Comparison of ENCODE assay signal across 25 mouse cellular contexts in genomic region chr5:114563994-114564393, GRCm38 (mm10). TPM values are rescaled to one million over a fixed set of nuclear protein-coding genes. Genes with fewer than 3 reads are reported as not detected.
DNase-seq lines count a peak whose midpoint lies in the region; ATAC-seq and TF ChIP-seq lines count a peak whose summit lies in the region.
"Had no signal": no experiment of that assay in that cellular context is flagged by ENCODE, and none has a peak within 500 bp of the region (broad histone marks: within the 10 kb centered on the region; RNA-seq: fewer than 3 reads in every experiment).

No protein-coding gene starts in this region.

- no peak for TF ChIP-seq CTCF in CH12.LX (conservative IDR thresholded peaks at IDR 0.05 in 1 of 2, IDR thresholded peaks at IDR 0.05 in 1 of 2; ENCODE audit: low read depth in 2 of 2, low read length in 2 of 2)
- no peak for TF ChIP-seq CTCF in MEL (IDR thresholded peaks at IDR 0.05 in 2 of 3, conservative IDR thresholded peaks at IDR 0.05 in 1 of 3; ENCODE audit: control insufficient read depth in 1 of 3, insufficient read depth in 1 of 3, low read depth in 2 of 3, low read length in 3 of 3, poor library complexity in 1 of 3, severe bottlenecking in 1 of 3)
- no peak for TF ChIP-seq CTCF in layer of hippocampus, adult 2 months (conservative IDR thresholded peaks at IDR 0.05)

- DNase-seq in CH12.LX (ENCODE audit: extremely low read depth) (no peak), ES-E14 (ENCODE audit: low read depth, low spot score) (no peak), MEL (ENCODE audit: low read depth, low spot score) (peak; percentile 14), ZHBTc4 (ENCODE audit: low read depth, low spot score) (peak; percentile 57), liver (no peak)
- DNase-seq in layer of hippocampus, adult 2 months (ENCODE audit: low spot score in 2 of 2): no peak
- no peak for DNase-seq in ovary, postnatal 10 days (ENCODE audit: low spot score)
- DNase-seq: adrenal gland, adult 2 months; adrenal gland, adult 8-10 months; adrenal gland, postnatal 10 days; adrenal gland, postnatal 14 days; adrenal gland, postnatal 25 days; adrenal gland, postnatal 36 days; B cell, adult 2 months; cerebellum, adult 11 months; cerebellum, adult 11-12 months; cerebellum, adult 18-20 months; cerebellum, adult 2 months; cerebellum, adult 8-10 months; cerebellum, adult 9-10 months had no signal

- H3K4me1 ChIP-seq in CH12.LX (ENCODE audit: control insufficient read depth in 1 of 2, insufficient read depth in 2 of 2) (peaks cover 3 to 16% of the 10 kb centered on the region in 2 experiments; a peak in 2 of 4 replicates), ES-E14 (ENCODE audit: control insufficient read depth in 2 of 2, insufficient read depth in 2 of 2, low read length in 2 of 2, poor library complexity in 1 of 2) (peaks cover 0 to 23% of the 10 kb centered on the region in 2 experiments; a peak in 3 of 4 replicates), MEL (ENCODE audit: control insufficient read depth in 1 of 2, insufficient read depth in 2 of 2, low read length in 2 of 2) (peaks cover 0 to 25% of the 10 kb centered on the region in 2 experiments; a peak in 2 of 4 replicates)
- H3K4me1 ChIP-seq in intestine, embryonic 16.5 days (ENCODE audit: control insufficient read depth, insufficient read depth, low read length): peaks cover 32% of the 10 kb centered on the region

- no peaks in the 10 kb centered on the region for H3K79me2 ChIP-seq in CH12.LX (replicated peaks; ENCODE audit: control insufficient read depth, extremely low read depth, insufficient read depth, poor library complexity, severe bottlenecking)
- H3K79me2 ChIP-seq in MEL (ENCODE audit: control insufficient read depth, insufficient read depth, low read length, poor library complexity): no peaks in the 10 kb centered on the region

- dilution Hi-C loops in CH12.LX (cut with MboI; ENCODE audit: extremely low pct_ligation_motif_present, extremely low pct_unique_long_range_greater_than_20kb, low sequenced_read_pairs): no loop called here

- H3K9ac ChIP-seq in CH12.LX (ENCODE audit: insufficient read depth, low read depth) (no peak overlapping the region), ES-E14 (ENCODE audit: insufficient read depth, low read depth, low read length, poor library complexity, severe bottlenecking) (no peak overlapping the region), MEL (ENCODE audit: control insufficient read depth, low read depth, low read length, poor library complexity, severe bottlenecking) (no peak overlapping the region)
- no peak overlapping the region for H3K9ac ChIP-seq in intestine, embryonic 16.5 days (ENCODE audit: low read depth, low read length)

- TF ChIP-seq POLR2A in CH12.LX (IDR thresholded peaks at IDR 0.05; ENCODE audit: low read depth, low read length) (no peak), MEL (IDR thresholded peaks at IDR 0.05; ENCODE audit: control insufficient read depth in 1 of 2, insufficient read depth in 1 of 2, low read depth in 1 of 2, low read length in 2 of 2, poor library complexity in 1 of 2) (no peak)

- in situ Hi-C loops in CH12.LX (cut with MboI; ENCODE audit: low pct_ligation_motif_present, low pct_unique_long_range_greater_than_20kb, low sequenced_read_pairs) (loop anchor here (5.0 kb wide), 1 partner anchor 112 kb away; no protein-coding TSS in a partner anchor), ES-E14 (cut with MboI; ENCODE audit: low sequenced_read_pairs in 2 of 2, unreplicated experiment in 2 of 2) (no loop called here)

- TF ChIP-seq RAD21 in CH12.LX (IDR thresholded peaks at IDR 0.05; ENCODE audit: low read depth, low read length) (no peak), MEL (IDR thresholded peaks at IDR 0.05; ENCODE audit: low read depth, low read length) (no peak)

- peaks cover 25% of the 10 kb centered on the region for H3K9me3 ChIP-seq in CH12.LX (replicated peaks; ENCODE audit: low read length)
- no peaks in the 10 kb centered on the region for H3K9me3 ChIP-seq in ES-E14 (ENCODE audit: control insufficient read depth, insufficient read depth, low read depth, low read length)
- H3K9me3 ChIP-seq in MEL (replicated peaks; ENCODE audit: insufficient read depth, low read length): no peaks in the 10 kb centered on the region
- peaks cover 10% of the 10 kb centered on the region for H3K9me3 ChIP-seq in intestine, embryonic 16.5 days (ENCODE audit: control insufficient read depth, low read length)

- no peak overlapping the region for H3K4me3 ChIP-seq in CH12.LX (replicated peaks in 1 of 3; ENCODE audit: low read depth in 2 of 3, low read length in 2 of 3, poor library complexity in 1 of 3)
- no peak overlapping the region for H3K4me3 ChIP-seq in ES-E14 (ENCODE audit: insufficient read depth in 1 of 2, low read depth in 1 of 2, low read length in 2 of 2, poor library complexity in 1 of 2, severe bottlenecking in 1 of 2)
- H3K4me3 ChIP-seq in MEL (ENCODE audit: control insufficient read depth in 1 of 2, insufficient read depth in 1 of 2, low read depth in 2 of 2, low read length in 2 of 2): no peak overlapping the region
- no peak overlapping the region for H3K4me3 ChIP-seq in layer of hippocampus, adult 2 months
- H3K4me3 ChIP-seq in intestine, embryonic 16.5 days (ENCODE audit: low read length): no peak overlapping the region

- no peak for TF ChIP-seq EP300 in CH12.LX (IDR thresholded peaks at IDR 0.05; ENCODE audit: low read length)
- no peak for TF ChIP-seq EP300 in MEL (IDR thresholded peaks at IDR 0.05; ENCODE audit: low read depth in 1 of 2, low read length in 2 of 2)

- H3K27me3 ChIP-seq in CH12.LX (replicated peaks) (peaks cover 61% of the 10 kb centered on the region), MEL (ENCODE audit: control insufficient read depth in 1 of 2, insufficient read depth in 2 of 2, low read length in 2 of 2) (peaks cover 2 to 3% of the 10 kb centered on the region in 2 experiments; a peak in 3 of 4 replicates)
- H3K27me3 ChIP-seq in intestine, embryonic 16.5 days (replicated peaks; ENCODE audit: control insufficient read depth, insufficient read depth, low read length): no peaks in the 10 kb centered on the region

- no peak for ATAC-seq in intestine, embryonic 16.5 days
- ATAC-seq: activated CD4-positive, CD25-positive, alpha-beta regulatory T cell, adult 4 months; CD4-positive, CD25-positive, alpha-beta regulatory T cell, adult 4 months; Patski had no signal

- H3K36me3 ChIP-seq in CH12.LX (replicated peaks in 1 of 2; ENCODE audit: control insufficient read depth in 1 of 2, insufficient read depth in 1 of 2, low read length in 1 of 2) (no peaks in the 10 kb centered on the region), ES-E14 (ENCODE audit: control insufficient read depth, insufficient read depth, low read length, poor library complexity, severe bottlenecking) (no peaks in the 10 kb centered on the region), MEL (ENCODE audit: control insufficient read depth in 1 of 2, insufficient read depth in 2 of 2, low read length in 2 of 2) (peaks cover 0 to 4% of the 10 kb centered on the region in 2 experiments; a peak in 2 of 4 replicates)
- H3K36me3 ChIP-seq in intestine, embryonic 16.5 days (ENCODE audit: control insufficient read depth, insufficient read depth, low read length): no peaks in the 10 kb centered on the region
- H3K36me3 ChIP-seq: G1E had no signal

- no peak overlapping the region for H3K4me2 ChIP-seq in CH12.LX (ENCODE audit: insufficient read depth, low read depth, poor library complexity, severe bottlenecking)
- no peak overlapping the region for H3K4me2 ChIP-seq in intestine, embryonic 16.5 days (ENCODE audit: low read depth, low read length)

- whole genome bisulfite sequencing in intestine, embryonic 16.5 days: 92% methylated on average over 7 of the region's 7 CpGs

- H3K27ac ChIP-seq in CH12.LX (ENCODE audit: insufficient read depth, low read depth): no peak overlapping the region
- no peak overlapping the region for H3K27ac ChIP-seq in ES-E14 (ENCODE audit: insufficient read depth, low read depth, low read length, poor library complexity, severe bottlenecking)
- no peak overlapping the region for H3K27ac ChIP-seq in MEL (ENCODE audit: control insufficient read depth, low read depth, low read length)
- H3K27ac ChIP-seq in layer of hippocampus, adult 2 months: no peak overlapping the region
- H3K27ac ChIP-seq in intestine, embryonic 16.5 days (ENCODE audit: low read length): no peak overlapping the region

TF ChIP-seq in CH12.LX, 34 proteins besides CTCF, POLR2A, EP300 and RAD21:
- TF ChIP-seq TCF12 (IDR thresholded peaks at IDR 0.05; ENCODE audit: low read depth, low read length) (no peak), MAFK (IDR thresholded peaks at IDR 0.05; ENCODE audit: insufficient replicate concordance, low read length) (peak; percentile 94), JUND (conservative IDR thresholded peaks at IDR 0.05; ENCODE audit: low read depth, low read length) (no peak)
TF ChIP-seq in CH12.LX: peak in this region for 1.

TF ChIP-seq in ES-E14, 5 proteins besides CTCF, POLR2A, EP300 and RAD21:
- TF ChIP-seq ZNF384 (IDR thresholded peaks at IDR 0.05; ENCODE audit: low read depth, low read length): no peak
- TF ChIP-seq MAFK (IDR thresholded peaks at IDR 0.05; ENCODE audit: insufficient read depth, low read depth, low read length): peak; percentile 98

TF ChIP-seq in MEL, 35 proteins besides CTCF, POLR2A, EP300 and RAD21:
- no peak for TF ChIP-seq MAX (IDR thresholded peaks at IDR 0.05; ENCODE audit: low read length)
- peak; percentile 81 for TF ChIP-seq MAFK (IDR thresholded peaks at IDR 0.05; ENCODE audit: borderline replicate concordance, low read depth, low read length)

RNA-seq across cellular contexts. Expression of gene Fam222a, which starts 3.8 kb away (rescaled TPM):
- total RNA-seq in CH12.LX (2012; rRNA removed) (not detected in 2 replicates), CH12.LX (2014; rRNA removed) (not detected in 2 replicates), ES-E14 (2012; rRNA removed) (1.2 and 2.2 TPM in 2 replicates), MEL (2012; rRNA removed) (0.23 and 0.27 TPM in 2 replicates)
- polyA plus RNA-seq in CH12.LX (2012; ENCODE audit: insufficient read length, low read depth) (0.13 and 0.14 TPM in 2 replicates), MEL (2012; ENCODE audit: insufficient read depth in 1 of 2, insufficient read length in 2 of 2, low read depth in 1 of 2, low replicate concordance in 2 of 2, missing spikeins in 1 of 2) (under 1 TPM in 1 of 2 experiments, not detected in 1; 0.70 TPM)
- total RNA-seq in layer of hippocampus, adult 2 months (2021): 1 to 10 TPM; 3.5 to 4.1 TPM
- polyA plus RNA-seq in intestine, embryonic 16.5 days (2015; fragmentation: Nextera tagmentation; extraction: Ambion mirVana): 3.9 and 5.8 TPM in 2 replicates
- polyA plus RNA-seq: activated CD4-positive, CD25-positive, alpha-beta regulatory T cell, adult 4 months; CD4-positive, CD25-positive, alpha-beta regulatory T cell, adult 4 months had no signal

Comparison
In these comparisons a context has a peak if more than half of its experiments do, and no peak if none do; other contexts are left out.
1. DNase-seq: peak in MEL (single experiment) and ZHBTc4 (single experiment); none in CH12.LX (single experiment), ES-E14 (single experiment), layer of hippocampus, adult 2 months (0 of 2), ovary, postnatal 10 days (single experiment) and liver (single experiment).
2. Of the 35 proteins assayed by ChIP-seq in both MEL and CH12.LX: peak only in MEL: none; only in CH12.LX: none; in both: MAFK; in neither: 34.